Mouse (Mus musculus) kidney, postnatal 10 days (tissue): Measurements from ENCODE around the gene Alg9.

Experiments used
- DNase-seq: peaks from one replicate; pipeline ENCODE4 v3.0.0; 2021; ENCODE audit warnings: mixed read lengths

Alg9 gene

DNA sequence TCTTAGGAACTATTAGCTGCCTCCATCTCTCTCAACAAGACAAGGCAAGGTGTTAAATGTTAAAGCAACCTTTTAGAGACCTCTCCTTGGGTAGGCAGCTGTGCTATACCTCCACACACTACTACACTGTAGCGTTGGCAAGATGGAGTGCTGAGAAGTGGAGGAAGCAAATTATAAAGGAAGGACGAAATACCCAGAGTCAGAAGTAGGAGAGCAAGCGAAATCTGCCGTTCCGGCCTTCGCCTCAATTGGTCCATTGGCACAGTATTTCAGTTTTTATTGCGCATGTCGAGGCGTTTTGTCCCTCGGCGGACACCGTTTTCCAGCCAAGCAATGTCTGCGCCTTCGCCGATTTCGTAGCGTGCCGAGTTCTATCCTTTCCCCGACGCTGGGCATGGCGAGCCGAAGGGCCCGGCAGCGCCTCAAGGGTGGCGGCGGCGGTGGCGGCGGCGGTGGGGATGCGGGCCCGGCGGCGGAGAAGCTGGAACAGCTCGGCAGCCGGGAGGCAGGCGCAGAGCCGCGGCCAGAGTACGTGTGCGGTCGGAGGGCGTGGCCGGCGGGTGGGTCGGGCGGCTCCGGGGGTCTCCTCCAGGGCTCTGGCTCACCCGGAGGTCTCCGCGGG, at the start of gene Alg9, which contains the start of gene 1110032A03Rik:
Gene Alg9 (plus strand): TSS at position 29 of the 622 bp plus-strand sequence.
Gene 1110032A03Rik (minus strand): TSS at position 530 of the 622 bp plus-strand sequence.
- peak; percentile 94 for DNase-seq

DNA sequence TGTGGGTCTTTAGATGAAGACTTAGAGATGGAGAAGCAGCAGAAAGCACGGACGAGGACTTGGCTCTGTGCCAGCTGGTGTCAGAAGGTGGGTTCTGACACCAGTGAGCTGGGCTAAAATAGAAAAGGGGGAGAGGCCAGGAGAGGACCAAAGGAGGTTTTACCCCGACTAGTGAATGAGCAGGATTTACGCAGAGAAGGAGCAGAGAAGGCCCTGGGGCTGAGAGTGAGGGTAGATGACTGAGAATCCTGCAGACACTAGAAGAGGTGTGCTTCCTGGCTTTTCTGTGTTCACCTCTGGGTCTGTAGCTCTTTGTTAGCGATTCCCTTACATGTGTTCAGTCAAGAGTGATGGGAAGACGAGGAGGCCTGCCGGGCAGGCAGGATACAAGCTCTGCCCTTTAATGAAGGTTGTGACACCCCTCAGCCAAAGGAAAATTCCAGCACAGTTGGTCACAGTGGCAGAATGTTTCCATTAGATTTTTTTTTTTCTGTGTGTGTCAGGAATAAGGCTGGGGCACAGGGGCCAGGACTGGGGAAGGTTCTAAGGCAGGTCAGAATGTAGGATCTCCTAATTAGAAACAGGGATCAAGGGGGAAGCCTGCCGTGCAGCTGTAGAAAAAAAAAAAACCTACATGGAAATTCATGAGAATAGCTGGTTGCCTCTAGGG, 48.8 kb upstream of the Alg9 start:
- no peak for DNase-seq

DNA sequence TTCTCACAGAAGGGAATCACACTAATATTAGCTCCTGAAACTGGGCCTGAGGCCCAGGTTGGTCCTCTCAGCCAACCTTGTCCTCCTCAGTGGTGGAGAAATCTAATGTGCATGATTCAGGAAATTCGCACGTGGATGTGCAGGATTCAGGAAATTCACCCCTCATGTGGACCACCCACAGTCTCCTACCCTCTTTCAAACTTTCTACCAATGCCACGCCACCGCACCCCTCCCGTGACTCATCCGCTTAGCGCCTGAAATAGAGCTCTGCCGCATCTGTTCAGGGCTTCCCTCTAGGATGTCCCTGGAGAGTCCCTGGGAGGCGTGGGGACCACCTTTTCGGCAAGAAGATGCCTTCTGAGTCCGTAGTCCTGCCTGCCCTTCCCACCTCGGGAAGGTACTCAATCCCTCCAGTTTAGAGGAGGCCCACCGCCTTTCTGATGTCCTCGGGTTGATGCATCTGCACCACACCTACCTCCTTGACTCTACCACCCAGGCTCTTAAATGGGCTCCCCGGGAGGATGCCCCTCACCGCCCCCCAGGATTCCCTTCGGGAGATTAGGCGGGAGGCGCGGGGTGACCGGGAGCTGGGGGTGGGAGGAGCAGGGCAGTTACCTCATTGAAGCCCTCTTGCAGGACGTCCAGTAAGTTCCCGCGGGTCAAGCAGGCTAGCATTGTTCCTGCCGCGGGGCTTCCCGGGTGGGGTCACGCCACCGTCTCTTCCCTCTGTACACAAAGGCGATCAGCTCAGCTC, 47.5 kb upstream of the Alg9 start:
- no peak for DNase-seq

DNA sequence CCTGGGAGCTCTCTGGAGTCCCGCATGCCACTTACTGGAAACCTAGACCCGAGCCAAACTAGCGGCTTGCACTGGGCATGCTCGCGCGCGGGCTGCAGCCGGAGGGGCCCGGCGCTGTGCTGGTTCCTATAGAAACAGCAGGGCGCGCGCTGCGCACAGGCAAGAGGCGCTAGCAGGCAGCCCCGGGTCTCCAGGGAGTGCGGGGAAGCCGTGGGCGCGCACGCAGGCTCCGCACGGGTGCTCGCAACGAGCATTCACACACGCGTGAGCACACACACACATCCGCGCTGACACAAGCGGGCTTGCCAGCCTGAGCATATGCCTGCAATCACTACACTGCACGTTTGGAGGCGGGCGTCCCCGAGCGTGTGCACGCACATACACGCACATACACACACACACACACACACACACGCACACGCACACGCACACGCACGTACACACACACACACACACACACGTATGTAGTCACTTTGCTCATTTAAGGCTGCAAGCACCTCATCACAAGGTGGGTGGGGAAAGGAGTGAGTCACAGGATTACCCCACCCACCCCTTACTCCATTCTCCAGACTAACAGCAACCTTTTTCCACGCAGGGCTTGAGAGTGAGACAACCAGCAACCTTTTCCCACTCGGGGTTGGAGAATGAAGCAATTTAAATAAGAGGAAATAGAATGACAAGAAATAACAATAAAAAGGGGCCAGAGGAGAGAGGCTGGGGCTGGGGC, 46.7 kb upstream of the Alg9 start:
- DNase-seq: peak; percentile 86

DNA sequence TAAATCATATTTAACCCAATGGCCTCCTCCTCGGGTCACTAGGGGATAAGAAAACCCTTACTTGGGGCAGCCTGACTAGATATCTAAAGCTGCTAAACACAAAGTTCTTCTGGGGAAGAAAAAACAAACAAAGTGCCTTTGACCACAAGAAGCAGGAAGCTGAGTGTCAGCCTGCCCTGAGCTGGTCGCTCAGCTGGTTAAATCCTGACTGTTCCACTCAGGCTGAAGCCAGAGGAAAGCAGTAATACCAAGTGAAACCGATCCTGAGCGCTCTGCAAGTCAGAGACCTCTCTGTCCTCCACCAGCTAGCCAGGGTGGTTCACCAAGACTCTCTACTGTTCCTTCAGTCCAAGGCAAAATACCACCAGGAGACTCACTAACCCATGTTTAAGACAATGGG, 45.2 kb upstream of the Alg9 start:
- DNase-seq: peak; percentile 48

DNA sequence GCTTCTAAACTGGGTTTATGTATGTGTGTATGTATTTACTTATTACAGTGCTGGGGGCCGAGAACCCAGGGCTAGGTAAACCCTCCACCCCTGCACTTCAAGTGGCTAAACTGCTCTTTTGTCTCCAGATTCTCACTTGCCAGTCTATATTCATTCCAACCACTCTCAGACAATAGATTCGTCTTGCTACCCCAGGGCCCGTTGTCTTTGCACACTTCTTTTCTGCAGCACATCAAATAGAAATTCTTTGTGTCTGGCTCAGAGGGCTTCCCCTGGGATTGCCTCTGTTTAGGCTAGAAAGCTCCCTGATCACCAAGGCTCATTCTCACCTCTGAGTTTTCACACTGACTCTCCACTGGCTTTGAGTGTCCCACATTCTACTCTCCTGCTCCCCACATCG, 42.3 kb upstream of the Alg9 start:
- DNase-seq: no peak

DNA sequence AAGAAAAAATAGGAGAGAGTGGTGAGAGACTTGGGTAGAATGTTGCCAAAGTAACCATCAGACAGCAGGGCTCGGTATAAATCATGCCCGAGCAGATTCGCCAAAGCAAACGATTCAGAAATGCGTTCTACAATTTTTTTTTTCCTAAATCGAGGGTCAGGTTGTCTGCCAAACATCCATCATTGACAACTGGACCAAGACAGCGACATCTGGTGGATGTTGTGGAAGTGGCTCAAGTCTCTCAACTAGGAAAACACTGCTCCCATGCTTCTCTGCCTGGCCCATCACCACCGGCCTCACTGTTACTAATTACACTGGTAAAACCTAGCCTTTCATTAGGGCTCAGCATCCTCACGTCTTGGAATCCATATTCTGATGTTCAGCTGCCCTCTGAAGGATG, 39.8 kb upstream of the Alg9 start:
- DNase-seq: peak; percentile 75

DNA sequence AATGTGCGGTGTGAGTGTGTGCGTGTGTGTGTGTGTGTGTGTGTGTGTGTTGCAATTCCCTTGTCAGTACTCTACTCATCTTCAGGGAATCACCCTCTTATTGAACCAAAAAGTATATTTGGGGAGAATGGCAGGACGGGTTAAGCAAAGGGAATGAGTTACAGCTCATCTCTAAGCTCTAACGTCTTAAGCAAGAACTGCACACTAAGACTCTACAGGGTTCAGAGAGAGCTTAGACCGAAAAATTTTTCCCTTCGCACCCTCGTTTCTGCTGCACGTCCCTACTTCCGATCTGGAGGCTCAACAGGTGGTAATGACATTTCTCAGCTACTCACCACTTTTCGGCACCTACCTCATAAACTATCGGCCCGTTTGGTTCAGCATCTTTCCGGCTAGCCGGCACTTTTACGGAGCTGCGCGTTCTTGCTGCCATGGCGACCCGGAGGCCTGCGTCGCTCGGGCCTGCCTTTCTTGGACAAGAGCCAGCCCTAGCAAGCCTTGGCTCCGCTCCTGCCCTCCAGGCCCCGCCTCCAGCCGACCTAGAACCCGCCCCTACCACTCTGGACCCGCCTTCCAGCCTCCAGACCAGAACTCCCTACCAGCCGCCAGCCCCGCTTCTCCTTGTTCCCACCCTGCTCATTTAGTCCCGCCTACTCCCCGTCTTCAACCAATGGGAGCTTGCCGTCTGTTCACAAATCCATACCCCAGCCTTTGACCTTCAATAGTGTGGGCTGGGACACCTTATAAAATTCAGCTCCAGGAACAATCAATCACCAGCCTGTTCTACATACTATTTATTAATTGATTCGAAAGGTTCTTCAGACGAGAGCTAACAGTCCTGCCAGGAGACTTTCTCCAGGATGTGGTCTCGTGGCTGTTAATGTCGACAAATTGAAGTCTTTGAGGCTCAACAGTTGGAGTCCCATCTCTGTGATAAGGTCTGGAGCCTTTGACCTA, 35.6 kb upstream of the Alg9 start, which contains the start of gene Dixdc1:
Gene Dixdc1 (minus strand): TSS at position 604 of the 957 bp plus-strand sequence.
- peak; percentile 96 for DNase-seq

DNA sequence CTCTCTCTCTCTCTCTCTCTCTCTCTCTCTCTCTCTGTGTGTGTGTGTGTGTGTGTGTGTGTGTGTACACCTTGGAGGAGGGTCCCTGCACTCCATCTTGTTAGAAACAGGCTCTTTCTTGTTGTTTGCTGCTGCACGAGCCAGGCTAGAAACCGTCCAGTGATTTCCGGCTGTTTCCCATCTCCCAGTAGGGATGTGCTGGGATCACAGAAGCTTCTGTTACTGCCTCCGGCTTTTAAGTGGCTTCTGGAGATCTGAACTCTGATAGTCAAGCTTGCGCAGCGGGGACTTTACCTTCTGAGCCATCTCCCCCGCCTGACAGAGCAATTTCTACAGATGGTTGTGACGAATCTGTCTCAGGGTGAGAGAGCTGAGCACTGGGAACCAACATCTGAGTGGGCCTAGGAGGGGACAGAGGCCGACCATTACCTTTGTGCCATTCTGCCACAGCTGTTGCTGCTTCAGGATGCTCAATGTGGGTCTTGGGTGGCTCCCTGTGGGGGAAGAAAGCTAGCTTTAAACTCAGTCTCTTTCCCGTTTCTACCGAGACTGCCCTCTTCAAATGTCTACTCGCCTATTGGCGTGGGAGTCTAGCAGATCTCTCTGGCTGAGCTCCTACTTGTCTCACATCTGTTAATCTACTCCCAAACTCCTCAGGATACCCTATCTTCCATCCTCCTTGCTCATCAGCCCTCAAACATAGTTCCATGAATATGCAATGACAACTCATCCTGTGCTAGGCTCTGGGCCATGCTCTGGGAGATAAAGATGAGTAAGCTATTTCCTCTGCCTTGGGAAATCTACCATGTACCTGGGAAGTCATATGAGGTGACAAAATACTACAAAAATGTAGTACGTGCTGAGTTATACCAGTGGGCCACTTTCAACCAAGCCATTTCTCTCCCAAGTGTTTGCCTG, 33.7 kb upstream of the Alg9 start:
- DNase-seq: no peak

DNA sequence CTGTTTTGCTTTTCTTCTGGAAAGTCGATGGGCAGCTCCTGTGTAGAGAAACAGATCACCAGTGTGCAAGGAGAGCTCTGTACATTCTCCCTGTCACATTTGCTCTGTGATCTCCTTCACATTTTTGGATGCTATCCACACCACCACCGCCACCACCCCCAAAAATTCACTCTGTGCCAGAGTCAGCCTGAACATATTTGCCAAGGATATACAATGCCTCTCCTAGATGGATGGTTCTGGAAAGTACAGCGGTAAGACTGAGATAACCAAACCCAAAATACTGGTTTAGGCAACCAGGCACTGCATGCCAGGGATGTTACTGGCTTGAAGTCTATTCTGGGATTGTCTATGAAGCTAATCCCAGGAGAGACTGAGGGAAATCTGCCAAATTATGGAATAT, 32.6 kb upstream of the Alg9 start:
- DNase-seq: no peak

DNA sequence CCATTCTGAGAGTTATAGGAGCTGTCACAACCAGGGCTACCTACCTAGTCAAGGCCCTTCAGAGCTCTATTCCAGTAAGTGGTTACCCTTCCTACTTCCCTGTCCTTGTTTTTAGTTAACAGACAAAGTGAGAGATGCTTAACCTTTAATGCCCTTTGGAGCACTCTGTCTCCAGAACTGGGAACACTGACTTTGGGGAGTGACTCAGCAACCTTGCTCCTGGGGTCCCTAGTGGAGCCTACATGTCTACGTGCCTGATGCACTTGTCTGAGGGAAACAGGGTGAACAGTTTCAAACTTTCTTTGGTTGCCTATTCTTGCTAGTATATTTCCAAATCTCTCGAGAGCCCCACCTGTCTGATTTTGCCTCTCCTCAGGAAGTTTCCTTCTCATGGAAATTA, 32.1 kb upstream of the Alg9 start:
- DNase-seq: no peak

DNA sequence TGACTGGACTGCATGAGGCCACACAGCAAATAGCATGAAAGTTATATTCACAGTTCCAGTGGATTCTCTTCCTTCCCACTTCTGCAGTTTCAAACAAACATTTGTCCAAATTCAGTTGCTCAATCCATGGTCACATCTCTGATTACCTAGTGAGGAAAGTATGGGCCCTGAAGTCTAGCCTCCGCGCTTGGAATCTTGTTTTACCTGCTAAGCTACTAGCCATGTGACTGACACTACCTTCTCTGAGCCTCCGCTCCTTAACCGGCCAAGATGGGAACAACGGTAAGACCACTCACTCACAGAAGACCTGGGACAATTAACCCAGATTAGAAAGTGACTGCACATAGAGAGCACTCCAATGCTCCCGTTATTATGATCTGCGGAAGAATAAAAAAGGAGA, 29.0 kb upstream of the Alg9 start:
- no peak for DNase-seq

DNA sequence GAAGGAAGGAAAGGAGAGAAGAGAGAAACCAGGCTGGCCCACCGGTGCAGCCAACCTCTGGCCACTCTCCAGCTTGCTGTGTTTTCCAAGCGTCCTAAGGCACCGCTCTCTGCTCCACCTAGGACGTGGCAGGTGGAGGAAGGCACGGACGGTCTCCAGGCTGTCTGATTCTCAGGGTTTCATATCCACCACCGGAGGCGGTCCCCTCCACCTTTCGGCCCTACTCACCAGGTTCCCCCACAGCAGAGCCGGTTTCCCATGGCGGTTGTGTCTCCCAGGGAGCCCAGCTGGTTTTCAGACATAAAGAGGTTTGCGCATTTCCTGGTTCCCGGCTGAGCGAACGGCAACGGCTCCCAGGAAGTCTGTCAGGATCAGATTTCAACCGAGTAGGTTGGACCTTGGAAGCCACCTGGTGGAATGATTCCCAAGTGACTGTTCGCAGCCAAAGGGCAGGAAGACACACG, 28.6 kb upstream of the Alg9 start, which contains the start of gene 2310030G06Rik:
Gene 2310030G06Rik (minus strand): TSS at position 323 of the 464 bp plus-strand sequence.
- peak; percentile 80 for DNase-seq

DNA sequence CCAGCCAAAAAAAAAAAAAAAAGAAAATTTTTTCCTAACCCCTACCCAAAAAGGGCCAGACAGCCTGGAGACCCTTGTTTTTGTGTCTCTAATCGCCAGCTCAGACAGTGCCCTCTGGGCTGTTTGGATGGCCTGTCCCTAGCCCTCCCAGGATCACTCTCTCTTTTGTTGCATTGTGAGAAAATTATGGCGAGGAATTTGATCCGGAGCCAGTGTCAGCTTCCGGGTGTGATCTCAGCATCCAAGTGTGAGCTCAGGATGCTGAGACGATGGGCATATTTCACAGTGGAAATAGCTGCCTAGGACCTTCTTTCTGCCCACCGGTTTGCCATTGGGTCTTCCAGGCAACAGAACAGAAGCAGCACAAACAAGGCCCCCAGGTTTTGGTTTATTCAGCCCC, 24.1 kb upstream of the Alg9 start:
- no peak for DNase-seq

DNA sequence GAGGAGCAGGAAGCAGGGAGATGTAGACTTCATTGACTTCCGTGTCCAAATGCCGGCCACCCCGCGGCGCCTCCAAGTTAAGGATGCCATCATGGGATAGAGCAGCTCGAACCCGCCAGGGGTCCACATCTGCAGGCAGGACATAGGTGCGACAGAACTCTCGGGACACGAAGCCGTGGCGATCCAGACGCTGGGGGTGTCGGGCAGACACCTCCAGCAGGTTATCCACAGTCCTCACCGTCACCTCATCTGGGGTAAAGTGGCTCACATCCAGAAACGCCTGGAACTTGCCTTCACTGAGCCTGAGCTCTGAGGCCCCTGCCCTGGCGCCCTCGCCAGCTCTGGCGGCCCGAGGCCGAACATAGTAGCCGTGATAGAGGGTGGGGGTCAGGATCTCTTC, 23.5 kb upstream of the Alg9 start, which contains the start of gene Cryab:
Gene Cryab (plus strand): TSS at position 3 of the 400 bp plus-strand sequence.
- no peak for DNase-seq

DNA sequence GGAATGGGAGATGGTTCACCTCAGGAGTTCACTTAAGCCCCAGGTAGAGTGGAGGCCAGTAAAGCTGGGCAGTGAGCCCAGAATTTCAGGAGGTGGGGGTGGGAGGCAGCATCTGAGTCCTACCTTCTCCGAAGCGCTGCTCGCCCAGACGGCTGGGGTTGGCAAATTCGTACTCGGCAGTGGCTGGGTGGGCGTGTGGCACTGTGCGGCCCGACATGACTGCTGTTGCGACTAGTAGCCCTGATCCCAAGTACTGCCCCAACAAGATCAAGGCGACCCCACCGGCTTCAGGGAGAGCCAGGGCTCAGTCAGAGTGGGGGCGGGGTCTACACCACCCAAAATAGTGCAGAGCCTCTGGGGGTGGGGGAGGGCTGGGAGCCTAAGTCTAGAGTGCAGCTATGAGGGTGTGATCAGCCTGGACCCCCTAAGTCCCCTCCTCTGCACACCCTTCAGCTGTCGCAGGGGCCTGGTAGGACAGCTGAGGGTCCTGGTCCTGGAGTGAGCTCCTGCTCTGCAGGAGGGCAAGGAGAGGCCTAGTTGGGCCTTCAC, 22.7 kb upstream of the Alg9 start, which contains the start of gene Hspb2:
Gene Hspb2 (minus strand): TSS at position 301 of the 549 bp plus-strand sequence.
- DNase-seq: peak; percentile 61

DNA sequence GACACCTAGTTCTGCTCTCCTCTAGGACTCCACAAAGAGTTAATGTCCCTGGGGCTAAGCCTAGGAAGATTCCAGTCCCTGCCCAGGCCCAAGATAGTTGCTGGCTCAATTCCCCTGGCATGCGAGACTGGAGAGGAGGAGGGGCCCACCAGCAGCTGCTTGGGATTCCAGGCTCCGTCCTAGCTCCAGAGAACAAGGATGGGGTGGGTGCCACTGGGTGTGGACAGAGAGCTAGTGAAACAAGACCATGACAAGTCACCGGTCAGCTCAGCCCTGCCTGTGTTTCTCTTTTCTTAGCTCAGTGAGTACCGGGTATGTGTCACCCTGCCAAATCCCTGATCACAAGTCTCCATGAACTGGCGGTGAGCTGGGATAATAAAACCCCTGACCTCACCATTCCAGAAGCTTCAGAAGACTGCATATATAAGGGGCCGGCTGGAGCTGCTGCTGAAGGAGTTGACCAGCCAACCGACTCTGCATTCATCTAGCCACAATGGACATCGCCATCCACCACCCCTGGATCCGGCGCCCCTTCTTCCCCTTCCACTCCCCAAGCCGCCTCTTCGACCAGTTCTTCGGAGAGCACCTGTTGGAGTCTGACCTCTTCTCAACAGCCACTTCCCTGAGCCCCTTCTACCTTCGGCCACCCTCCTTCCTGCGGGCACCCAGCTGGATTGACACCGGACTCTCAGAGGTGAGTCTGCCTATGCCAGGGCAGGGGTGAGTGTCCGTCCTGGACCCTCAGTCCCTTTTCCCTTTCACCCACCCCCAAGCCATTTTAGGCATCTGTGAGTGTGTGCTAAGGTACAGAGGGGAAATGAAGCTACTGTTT, 21.8 kb upstream of the Alg9 start:
- DNase-seq: peak; percentile 85

DNA sequence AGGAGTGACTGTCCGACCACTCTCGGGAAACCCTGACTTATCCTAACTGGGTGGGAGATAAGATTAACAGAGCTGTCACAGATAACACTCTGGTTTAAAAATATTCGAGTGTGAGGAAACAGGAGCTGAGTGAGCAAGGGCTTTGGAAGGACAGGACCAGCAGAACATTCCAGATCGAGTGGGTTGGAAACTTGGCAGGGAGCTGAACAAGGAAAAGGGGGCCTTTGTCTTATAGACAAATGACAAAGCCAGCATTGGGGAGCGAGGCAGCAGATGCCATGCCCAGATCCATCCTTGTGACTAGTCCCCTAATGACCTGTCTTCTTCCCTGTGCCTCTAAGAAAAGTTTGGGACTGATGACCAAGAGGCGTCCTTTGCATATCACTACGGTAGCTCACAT, 20.9 kb upstream of the Alg9 start:
- DNase-seq: no peak

DNA sequence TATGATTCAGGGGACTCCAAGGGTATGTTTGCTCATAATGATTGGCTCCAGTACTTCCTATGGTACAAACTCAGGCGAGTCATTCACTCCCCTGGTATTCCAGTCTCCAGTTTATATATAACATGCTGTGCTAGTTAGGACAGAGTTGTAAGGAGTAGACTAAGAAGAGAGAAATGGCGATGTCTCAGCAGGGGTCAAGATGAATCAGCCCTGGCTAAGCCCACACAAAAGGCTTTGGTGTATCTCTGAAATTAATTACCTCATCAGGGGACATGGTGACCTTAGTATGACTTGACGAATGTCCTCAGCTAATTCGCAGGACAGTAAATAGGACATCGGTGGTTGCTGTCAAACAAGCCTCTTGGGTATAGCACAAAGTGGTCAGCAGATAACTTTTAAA, 18.1 kb upstream of the Alg9 start:
- DNase-seq: no peak
